Mouse (Mus musculus): Measurements from ENCODE around the gene Meis1. TPM values are rescaled to one million over a fixed set of nuclear protein-coding genes. Genes with fewer than 3 reads are reported as not detected.

Gene Meis1
- total RNA-seq, 2 experiments from 2014 or later: 4.1 to 4.5 TPM

- intact Hi-C loops (cut with DNase I; ENCODE audit: low total_unique reads): no loop called here
- DNase-seq: no peak
Measured at GRCm38 (mm10) chr11:18872118-18872751, 146.6 kb downstream of the Meis1 start.

- no peak for DNase-seq
- intact Hi-C loops (cut with DNase I; ENCODE audit: low total_unique reads): no loop called here
Measured at GRCm38 (mm10) chr11:18871170-18872081, 147.4 kb downstream of the Meis1 start.

GRCm38 (mm10) chr11:18870121-18870931 is 148.5 kb downstream of the Meis1 start:
- intact Hi-C loops (cut with DNase I; ENCODE audit: low total_unique reads): no loop called here
- DNase-seq: no peak

GRCm38 (mm10) chr11:18869429-18869969 is 149.3 kb downstream of the Meis1 start:
- no peak for DNase-seq
- intact Hi-C loops (cut with DNase I; ENCODE audit: low total_unique reads): no loop called here

- DNase-seq: no peak
- intact Hi-C loops (cut with DNase I; ENCODE audit: low total_unique reads): no loop called here
Measured at GRCm38 (mm10) chr11:18867665-18868064, 151.1 kb downstream of the Meis1 start.

GRCm38 (mm10) chr11:18866198-18866836 is 152.5 kb downstream of the Meis1 start:
- intact Hi-C loops (cut with DNase I; ENCODE audit: low total_unique reads): no loop called here
- DNase-seq: no peak

GRCm38 (mm10) chr11:18850772-18851171 is 168.0 kb downstream of the Meis1 start:
- DNase-seq: no peak

GRCm38 (mm10) chr11:18847650-18848049 is 171.1 kb downstream of the Meis1 start:
- intact Hi-C loops (cut with DNase I; ENCODE audit: low total_unique reads): no loop called here
- DNase-seq: no peak

More at GRCm38 (mm10) chr11:18850772-18851171, 168.0 kb downstream of the Meis1 start:
- intact Hi-C loops (cut with DNase I; ENCODE audit: low total_unique reads): no loop called here

- no peak for DNase-seq
- intact Hi-C loops (cut with DNase I; ENCODE audit: low total_unique reads): no loop called here
Measured at GRCm38 (mm10) chr11:18846472-18846871, 172.3 kb downstream of the Meis1 start.

- DNase-seq: no peak
- intact Hi-C loops (cut with DNase I; ENCODE audit: low total_unique reads): no loop called here
Measured at GRCm38 (mm10) chr11:18845900-18846299, 172.9 kb downstream of the Meis1 start.

GRCm38 (mm10) chr11:18845466-18845865 is 173.3 kb downstream of the Meis1 start:
- no peak for DNase-seq
- intact Hi-C loops (cut with DNase I; ENCODE audit: low total_unique reads): no loop called here

GRCm38 (mm10) chr11:18830087-18830486 is 188.7 kb downstream of the Meis1 start:
- intact Hi-C loops (cut with DNase I; ENCODE audit: low total_unique reads): no loop called here
- no peak for DNase-seq
